Mouse (Mus musculus) yolk sac, embryonic 10.5 days (tissue): ENCODE measurements around the gene Taldo1.

Experiments
- DNase-seq: peaks from one replicate; pipeline ENCODE4 v3.0.0-alpha.2; 2017; ENCODE audit warnings: low spot score

The Taldo1 gene

DNA sequence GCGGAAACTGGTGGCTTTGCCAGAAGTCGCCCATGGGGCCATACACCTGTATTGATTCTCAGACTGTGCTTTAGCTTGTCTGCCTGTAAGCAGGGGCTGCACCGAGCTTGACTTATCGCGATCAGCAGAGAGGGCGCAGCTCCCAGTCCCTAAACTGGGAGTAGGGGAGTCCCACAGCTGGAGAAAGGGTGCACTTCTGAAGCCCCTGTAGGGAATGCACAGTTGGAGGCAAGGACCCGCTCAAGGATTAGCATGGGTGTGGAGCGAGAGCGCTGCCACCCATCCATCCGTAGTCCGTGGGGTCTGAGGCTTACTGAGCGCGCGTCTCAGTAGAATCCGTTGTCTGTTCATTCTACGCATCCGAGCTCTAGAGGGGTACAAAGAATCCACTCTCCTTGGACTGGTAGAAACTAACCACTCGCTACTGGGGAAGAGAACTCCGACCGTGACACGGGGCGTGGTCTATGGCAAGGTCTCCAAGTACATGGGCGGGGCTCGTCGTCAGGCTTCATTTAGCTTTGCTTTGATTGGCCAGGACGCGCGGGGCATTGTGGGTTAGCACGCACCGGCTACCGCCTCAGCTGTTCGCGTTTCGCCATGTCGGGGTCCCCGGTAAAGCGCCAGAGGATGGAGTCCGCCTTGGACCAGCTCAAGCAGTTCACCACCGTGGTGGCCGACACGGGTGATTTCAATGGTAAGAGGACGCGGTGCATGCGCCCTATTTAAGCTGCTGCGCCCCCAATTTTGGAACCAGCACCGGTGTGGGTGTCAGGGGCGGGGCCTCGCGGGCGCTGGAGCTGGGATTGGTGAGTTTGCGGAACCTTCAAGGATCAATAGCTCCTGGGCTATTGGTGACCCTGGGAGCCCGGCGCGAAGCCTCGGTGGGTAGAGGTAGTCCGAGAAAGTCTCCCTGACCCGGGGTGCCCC is at the start of gene Taldo1:
Taldo1 (plus strand) TSS at position 575 of the 927 bp plus-strand sequence.
- peak; percentile 96 for DNase-seq

GRCm38 (mm10) chr7:141343230-141343629 is 48.8 kb upstream of the Taldo1 start:
- DNase-seq, result no peak

DNA sequence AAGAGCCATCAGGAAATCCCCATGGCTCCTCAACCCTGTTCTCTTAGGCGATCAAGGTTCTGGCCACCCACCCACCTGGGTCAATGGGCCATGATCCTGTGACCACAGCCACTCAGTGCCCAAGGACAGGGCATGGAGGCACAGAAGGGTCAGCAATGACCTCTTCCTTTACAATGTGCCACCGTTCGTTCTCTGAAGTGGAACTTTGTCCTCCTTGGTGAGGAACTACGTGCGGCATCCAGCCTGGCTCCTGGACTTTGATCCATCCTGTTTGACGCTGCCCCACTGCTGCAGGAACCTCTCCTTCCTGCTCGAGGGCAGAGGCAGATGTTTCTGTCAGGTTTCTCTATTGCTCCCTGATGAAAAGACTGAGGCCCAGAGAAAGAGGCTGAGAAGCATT is 48.3 kb upstream of the Taldo1 start:
- peak; percentile 67 for DNase-seq

GRCm38 (mm10) chr7:141344787-141345186 is 47.2 kb upstream of the Taldo1 start:
- DNase-seq, result no peak

GRCm38 (mm10) chr7:141351061-141351460 is 40.9 kb upstream of the Taldo1 start:
- DNase-seq, result peak; percentile 76

DNA sequence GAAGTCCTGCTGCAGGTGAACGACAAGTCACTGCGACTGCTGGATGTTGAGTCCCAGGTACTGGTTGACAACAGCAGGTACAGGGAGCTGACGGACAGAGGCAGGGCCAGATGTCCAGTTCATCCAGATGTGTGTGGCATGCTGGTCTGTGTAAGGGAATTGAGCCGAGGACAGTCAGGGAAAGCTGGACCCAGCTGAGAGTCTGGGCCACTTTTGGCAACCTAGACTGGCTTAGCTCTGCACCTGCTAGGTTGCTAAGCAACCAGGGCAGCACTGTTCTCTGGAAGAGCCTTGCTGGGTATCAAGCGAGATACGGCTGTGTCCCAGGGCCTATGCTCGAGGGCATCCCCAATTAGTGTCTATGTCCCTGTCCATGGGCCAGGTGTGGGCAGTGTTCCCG is 36.9 kb upstream of the Taldo1 start:
- DNase-seq, result no peak

DNA sequence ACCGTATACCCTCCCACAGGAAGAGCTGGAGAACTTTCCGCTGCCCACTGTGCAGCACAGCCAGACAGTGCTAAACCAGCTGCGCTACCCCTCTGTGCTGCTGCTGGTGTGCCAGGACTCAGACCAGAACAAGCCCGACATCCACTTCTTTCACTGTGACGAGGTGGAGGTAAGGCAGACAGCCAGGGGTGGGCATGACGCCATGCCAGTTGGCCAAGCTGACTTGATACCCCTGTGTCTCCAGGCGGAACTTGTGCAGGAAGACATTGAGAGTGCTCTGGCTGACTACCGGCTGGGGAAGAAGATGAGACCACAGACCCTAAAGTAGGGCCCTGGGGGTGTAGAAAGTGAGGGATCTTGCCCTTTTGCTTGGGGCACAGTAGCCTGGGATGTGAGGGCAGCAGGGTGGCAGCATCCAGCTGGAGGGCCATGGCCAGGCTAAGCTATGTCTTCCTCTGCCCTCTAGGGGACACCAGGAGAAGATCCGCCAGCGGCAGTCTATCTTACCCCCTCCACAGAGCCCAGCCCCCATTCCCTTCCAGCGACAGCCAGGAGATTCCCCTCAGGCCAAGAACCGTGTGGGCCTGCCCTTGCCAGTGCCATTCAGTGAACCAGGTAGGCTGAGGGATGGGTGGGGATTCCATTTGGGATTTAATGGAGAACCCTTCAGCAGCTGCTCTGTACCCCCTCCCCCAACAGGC is 36.2 kb upstream of the Taldo1 start:
- no peak for DNase-seq

GRCm38 (mm10) chr7:141356971-141357370 is 35.0 kb upstream of the Taldo1 start:
- DNase-seq, result no peak

DNA sequence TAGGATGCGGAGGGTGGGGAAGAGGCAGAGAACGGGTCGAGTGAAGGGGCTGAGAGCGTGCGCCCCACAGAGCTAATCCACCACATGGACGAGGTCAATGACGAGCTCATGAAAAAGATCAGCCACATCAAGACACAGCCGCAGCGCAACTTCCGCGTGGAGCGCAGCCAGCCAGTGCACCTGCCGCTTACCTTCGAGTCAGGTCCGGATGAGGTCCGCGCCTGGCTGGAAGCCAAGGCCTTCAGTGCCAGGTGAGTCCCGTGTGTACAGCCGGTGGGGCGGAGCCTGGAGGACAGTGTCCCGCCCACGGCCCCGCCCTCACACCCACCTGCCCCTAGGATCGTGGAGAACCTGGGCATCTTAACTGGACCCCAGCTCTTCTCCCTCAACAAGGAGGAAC is 30.5 kb upstream of the Taldo1 start:
- DNase-seq, result no peak

DNA sequence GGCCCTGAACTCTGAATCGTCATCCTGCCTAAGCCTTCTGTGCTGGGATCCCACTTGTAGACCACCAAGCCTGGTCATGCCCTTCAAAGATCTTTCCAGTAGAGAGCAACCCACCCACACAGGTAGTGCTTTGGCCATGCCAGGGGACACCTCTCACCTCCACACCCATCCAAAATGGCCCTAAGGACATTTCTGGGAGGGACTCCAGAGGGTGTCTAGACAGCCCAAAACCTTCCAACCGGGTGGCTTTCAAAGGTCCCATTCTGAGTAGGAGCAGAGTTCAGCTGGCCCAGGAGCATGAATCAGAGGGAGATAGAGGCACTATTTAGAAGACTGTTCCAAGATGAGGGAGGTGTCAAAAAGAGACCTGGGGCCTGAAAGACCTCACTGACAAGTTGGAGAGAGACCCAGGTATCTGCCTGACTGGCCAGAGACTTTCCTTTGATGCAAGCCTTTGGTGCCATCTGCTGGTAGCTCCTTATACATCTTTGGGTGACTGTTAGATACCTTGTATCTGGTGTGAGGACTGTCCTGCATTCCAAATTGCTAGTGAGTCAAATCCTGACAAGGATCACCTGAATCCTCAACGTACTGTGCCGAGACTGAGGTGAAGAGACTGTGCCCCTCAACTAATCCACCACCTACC is 28.8 kb upstream of the Taldo1 start:
- peak; percentile 66 for DNase-seq

DNA sequence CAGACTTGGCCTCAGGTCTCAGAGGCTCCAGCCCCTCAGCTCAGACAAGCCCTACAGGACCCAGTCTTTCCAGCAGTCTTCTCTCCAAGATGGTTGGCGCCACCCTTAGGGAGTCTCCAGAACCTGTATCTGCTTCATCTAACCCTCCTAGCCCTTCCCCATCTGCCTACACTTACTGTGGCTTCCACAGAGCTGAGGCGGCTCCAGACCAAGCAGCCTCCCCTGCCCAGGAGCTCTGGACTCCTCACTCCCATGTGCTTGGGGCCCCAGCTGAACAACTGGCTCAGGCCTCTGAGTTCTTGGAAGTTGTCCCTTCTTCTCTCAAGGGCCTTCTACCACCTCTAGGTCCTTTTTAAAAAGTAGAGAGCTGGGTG is 28.3 kb upstream of the Taldo1 start:
- no peak for DNase-seq

GRCm38 (mm10) chr7:141364349-141365048 is 27.5 kb upstream of the Taldo1 start:
- no peak for DNase-seq

- no peak for DNase-seq
Observed at GRCm38 (mm10) chr7:141365049-141365445, 27.0 kb upstream of the Taldo1 start.

DNA sequence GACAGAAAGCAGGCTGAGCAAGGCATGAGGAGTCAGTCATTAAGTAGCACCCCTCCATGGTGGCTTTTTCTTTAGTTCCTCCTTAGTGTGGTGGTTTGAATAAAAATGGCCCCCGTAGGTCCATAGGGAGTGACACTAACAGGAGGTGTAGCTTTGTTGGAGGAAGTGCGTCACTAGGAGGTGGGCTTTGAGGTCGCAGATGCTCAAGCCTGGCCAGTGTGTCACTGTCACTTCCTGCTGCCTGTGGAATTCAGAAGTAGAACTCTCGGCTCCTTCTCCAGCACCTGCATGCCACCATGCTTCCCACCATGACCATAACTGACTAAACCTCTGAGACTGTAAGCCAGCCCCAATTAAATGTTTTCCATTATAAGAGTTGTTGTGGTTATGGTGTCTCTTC is 24.6 kb upstream of the Taldo1 start:
- no peak for DNase-seq

GRCm38 (mm10) chr7:141369918-141370317 is 22.1 kb upstream of the Taldo1 start:
- no peak for DNase-seq

DNA sequence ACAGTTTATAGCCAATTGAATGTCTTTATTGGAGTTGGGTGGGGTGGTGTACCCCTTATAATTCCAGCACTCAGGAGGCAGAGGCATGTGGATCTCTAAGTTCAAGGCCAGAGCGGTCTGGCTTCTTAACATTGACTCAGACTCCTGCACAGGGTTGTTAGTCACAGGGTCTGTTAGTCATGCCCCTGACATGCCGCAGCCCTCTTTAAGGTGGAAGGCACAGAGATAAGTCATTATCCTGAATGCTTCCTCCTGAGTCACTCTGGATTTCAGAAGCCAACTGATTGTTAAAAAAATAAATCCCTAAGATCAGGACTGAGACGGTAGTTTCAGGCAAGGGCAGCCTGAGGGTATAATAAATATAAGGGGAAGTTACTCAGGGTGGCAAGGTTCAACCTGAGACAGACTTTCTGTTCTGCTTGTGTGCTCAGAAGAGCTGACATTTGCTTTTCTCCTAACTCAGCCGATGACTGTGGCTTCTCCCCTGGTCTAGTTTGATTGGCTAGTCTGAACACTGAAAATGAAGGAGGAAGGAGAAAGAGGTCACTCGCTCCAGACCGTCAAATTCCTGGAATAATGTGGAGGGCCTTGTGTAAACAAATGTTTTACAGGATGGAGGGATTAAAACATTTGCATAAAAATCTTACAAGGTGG is 19.9 kb upstream of the Taldo1 start:
- DNase-seq, result peak; percentile 73

DNA sequence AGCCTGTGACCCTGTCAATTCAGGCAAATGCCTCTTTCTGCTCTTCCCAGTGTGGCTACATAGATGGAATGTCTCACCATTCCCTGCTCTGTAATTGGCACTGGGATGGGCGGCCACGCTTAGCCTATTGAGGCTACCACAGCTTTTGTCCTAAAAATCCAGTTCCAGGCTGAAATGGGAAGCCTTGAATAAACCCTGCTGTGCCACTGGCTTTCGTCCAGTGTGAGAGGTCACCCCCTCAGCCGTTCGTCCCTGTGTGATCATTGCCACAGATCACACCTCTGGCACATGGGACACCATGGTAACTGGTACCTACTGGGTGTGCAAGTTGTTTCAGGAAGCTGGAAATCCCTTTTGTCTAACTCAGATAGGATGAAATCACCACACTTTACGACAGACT is 18.4 kb upstream of the Taldo1 start:
- no peak for DNase-seq

DNA sequence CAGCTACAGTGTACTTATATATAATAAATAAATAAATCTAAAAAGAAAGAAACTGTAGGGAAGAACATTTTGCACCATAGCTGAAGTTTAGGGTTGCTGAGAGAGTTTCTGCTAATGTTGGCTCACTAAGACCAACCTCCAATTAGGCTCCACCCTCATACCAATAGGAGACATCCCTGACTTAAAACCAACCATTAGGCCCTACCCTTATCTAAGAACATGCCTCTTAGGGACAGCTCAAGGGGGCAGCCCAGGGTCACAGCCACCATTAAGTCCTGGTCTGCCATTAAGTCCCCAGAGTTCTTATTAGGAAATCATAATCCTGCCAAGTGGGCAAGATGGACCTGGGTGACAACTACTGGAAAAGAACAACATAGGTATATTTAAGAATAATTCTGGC is 17.6 kb upstream of the Taldo1 start:
- no peak for DNase-seq

- DNase-seq, result no peak
Observed at GRCm38 (mm10) chr7:141379584-141379983, 12.4 kb upstream of the Taldo1 start.

GRCm38 (mm10) chr7:141381068-141381835 is 10.7 kb upstream of the Taldo1 start:
- no peak for DNase-seq
